Mouse (Mus musculus) heart, adult 2 months (tissue): ENCODE measurements around the gene 6720489N17Rik. TPM values are rescaled to one million over a fixed set of nuclear protein-coding genes. Genes with fewer than 3 reads are reported as not detected.
"Not testable (repeated sequence)": the region's sequence is repeated elsewhere in the genome, so short reads cannot be mapped to it uniquely, and the experiment has no call there.

Source experiments
- DNase-seq, 2 experiments: peaks; one replicate each; pipeline ENCODE4 v3.0.0; 2021
- H3K27ac ChIP-seq: fragments of 200-600 bp; 2 replicates; pipeline ENCODE4 v1.8.1; 2022
- H3K27me3 ChIP-seq: fragments of 200-500 bp; 2 replicates; pipeline ENCODE4 v1.6.1; 2012; ENCODE audit warnings: mild to moderate bottlenecking, low read length, inconsistent platforms, mixed read lengths; ENCODE audit not compliant: control insufficient read depth, insufficient read depth
- H3K36me3 ChIP-seq: fragments of 200-500 bp; 2 replicates; pipeline ENCODE4 v1.6.1; 2012; ENCODE audit warnings: low read length, inconsistent platforms; ENCODE audit not compliant: control insufficient read depth, insufficient read depth
- H3K4me1 ChIP-seq: fragments of 200-500 bp; 2 replicates; pipeline ENCODE4 v1.6.1; 2011; ENCODE audit warnings: low read length; ENCODE audit not compliant: control insufficient read depth, insufficient read depth
- H3K4me3 ChIP-seq: fragments of 200-600 bp; 2 replicates; pipeline ENCODE4 v1.8.1; 2022
- H3K79me2 ChIP-seq: fragments of 200-500 bp; replicated peaks from 2 replicates; pipeline ENCODE4 v1.6.1; 2012; ENCODE audit warnings: mild to moderate bottlenecking, inconsistent platforms, low read length, moderate library complexity, mixed read lengths; ENCODE audit not compliant: control insufficient read depth, insufficient read depth
- H3K9ac ChIP-seq: fragments of 200-500 bp; 2 replicates; pipeline ENCODE4 v1.6.1; 2012; ENCODE audit warnings: low read depth, mild to moderate bottlenecking, control low read depth, inconsistent platforms, low read length, mixed read lengths
- CTCF ChIP-seq: fragments of 200-600 bp; IDR thresholded peaks from 2 replicates; pipeline ENCODE4 v1.8.1; 2022; ENCODE audit warnings: antibody characterized with exemption, mild to moderate bottlenecking, moderate library complexity
- EP300 ChIP-seq: fragments of 200-500 bp; IDR thresholded peaks from 2 replicates; pipeline ENCODE4 v1.6.1; 2011; ENCODE audit warnings: low read depth, low read length, control low read depth; ENCODE audit not compliant: insufficient read depth
- POLR2A ChIP-seq: fragments of 200-500 bp; IDR thresholded peaks from 2 replicates; pipeline ENCODE4 v1.6.1; 2011; ENCODE audit warnings: mild to moderate bottlenecking, low read depth, low read length, control low read depth; ENCODE audit not compliant: insufficient read depth
- WGBS: fragments of 180-500 bp; shearing (Covaris S2); methylation state at CpG from one replicate; pipeline ENCODE4 v1.1.7; 2018; 5-methylcytosine and 5-hydroxymethylcytosine counted together
- intact Hi-C: fragments of 180-260 bp; cut with DNase I; formaldehyde crosslinking; loops from one replicate; pipeline ENCODE4 v1.15.1; 2025
- long read RNA-seq: library from polyadenylated mRNA; stranded (forward); transcript quantifications from one replicate; pipeline ENCODE4 v2.0.0, GENCODE M21; 2021
- polyA plus RNA-seq: library from polyadenylated mRNA; depleted of rRNA; stranded (reverse); fragments of >200 nt; gene quantifications from 2 replicates; pipeline ENCODE4 v1.2.3, GENCODE M21; 2012; rRNA removed
- total RNA-seq, 2 experiments: library from RNA; stranded (reverse); gene quantifications; 2 replicates each; pipeline ENCODE4 v1.2.3; 2021

Gene 6720489N17Rik
- 1 to 10 TPM in 1 of 2 experiments, under 1 TPM in 1; 0.84 to 1.2 TPM for total RNA-seq
- 0.14 and 0.44 TPM in 2 replicates for polyA plus RNA-seq
- long read RNA-seq = 0 reads

DNA sequence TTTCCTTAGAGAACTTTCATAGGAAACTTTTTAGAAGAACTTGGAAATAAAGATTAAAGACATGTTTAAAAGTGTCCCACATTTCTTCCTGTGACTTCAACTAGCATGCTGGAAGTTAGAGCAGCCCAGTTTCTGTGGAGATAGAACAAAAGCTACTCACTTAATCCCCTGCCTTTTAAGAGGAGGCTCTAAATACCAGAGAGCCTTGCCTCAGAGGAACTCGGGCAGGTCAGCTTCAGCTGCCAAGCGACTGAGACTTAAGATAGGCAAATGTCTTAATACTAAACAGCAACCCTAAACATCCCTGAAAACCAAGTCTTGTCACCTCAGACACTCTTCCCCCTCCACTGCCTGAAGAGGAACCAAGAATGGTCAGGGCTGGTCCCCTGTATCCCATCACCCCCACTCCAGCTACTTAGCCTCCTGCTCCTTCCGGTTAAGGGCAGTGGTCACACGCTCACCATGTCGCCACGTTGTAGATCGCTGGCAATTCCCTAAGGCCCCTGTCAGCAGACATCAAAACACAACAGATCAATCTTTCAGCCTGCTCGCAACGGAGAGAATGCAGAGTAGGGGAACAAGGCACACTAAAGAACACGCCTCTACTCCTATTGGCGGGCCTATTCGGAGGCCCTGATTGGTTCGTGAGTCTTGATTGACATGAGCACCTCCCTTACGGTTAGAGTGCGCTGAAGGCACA is at the start of gene 6720489N17Rik:
Gene 6720489N17Rik (minus strand): TSS at position 606 of the 700 bp plus-strand sequence.
- WGBS = 1% methylated on average over 15 of the region's 15 CpGs
- H3K4me1 ChIP-seq, H3K27ac ChIP-seq, H3K27me3 ChIP-seq, H3K79me2 ChIP-seq, H3K36me3 ChIP-seq: not testable (repeated sequence)
- intact Hi-C loops = loop anchor here (5.0 kb wide), 1 partner anchor 134 kb away; no protein-coding TSS in a partner anchor
- H3K9ac ChIP-seq = peak within 1 kb of the TSS; percentile 66
- peak; percentile 78 to 86 for DNase-seq
- H3K4me3 ChIP-seq = peak within 1 kb of the TSS; percentile 43

DNA sequence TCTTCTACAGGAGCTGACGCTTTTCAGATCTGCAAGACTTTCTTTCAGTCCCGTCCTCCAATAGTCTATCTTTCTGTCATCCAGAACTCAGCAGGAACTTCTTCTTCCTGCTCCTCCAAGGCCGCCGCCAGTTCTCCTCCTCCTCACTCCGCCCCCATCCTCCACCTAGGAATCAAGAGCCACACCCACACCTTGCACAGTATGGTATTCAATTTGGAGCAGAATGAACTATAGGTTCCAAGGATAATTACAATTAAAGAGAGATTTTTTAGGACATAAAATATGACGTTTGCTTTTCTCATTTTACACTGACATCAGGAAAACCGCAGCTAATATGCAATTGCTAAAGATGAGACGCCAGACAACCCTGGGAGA is 29.4 kb upstream of the 6720489N17Rik start:
- Histone ChIP-seq H3K4me1 (no peaks in the 10 kb centered on the region), H3K36me3 (no peaks in the 10 kb centered on the region), H3K79me2 (no peaks in the 10 kb centered on the region), H3K27me3 (no peaks in the 10 kb centered on the region), H3K27ac (no peak overlapping the region; the same call in 1 of the 2 replicates), H3K4me3 (peak overlapping the region; percentile 58), H3K9ac (peak overlapping the region; percentile 12; the same call in 1 of the 2 replicates)
- intact Hi-C loops = no loop called here
- no peak for DNase-seq
- TF ChIP-seq EP300 (no peak), CTCF (no peak), POLR2A (no peak)
- WGBS = 17% methylated on average over 8 of the region's 8 CpGs

DNA sequence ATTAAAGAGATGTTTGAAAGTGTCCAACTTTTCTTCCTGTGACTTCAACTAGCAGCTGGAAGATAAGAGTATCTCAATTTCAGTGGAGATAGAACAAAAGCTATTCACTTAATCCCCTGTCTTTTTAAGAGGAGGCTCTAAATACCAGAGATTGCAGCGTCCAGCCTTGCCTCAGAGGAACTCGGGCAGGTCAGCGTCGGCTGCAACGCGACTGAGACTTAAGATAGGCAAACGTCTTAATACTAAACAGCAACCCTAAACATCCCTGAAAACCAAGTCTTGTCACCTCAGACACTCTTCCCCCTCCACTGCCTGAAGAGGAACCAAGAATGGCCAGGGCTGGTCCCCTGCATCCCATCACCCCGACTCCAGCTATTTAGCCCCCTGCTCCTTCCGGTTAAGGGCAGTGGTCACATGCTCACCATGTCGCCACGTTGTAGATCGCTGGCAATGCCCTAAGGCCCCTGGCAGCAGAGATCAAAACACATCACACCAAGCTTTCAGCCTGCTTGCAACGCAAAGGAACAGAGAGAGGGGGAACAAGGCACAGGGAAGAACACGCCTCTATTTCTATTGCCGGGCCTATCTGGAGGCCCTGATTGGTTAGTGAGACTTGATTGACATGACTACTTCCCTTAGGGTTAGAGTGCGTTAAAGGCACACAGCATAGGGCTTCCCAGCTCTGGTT is 28.8 kb upstream of the 6720489N17Rik start:
- Histone ChIP-seq H3K27ac (peak overlapping the region; percentile 34; the same call in 1 of the 2 replicates), H3K4me3 (peak overlapping the region; percentile 58), H3K9ac (peak overlapping the region; percentile 80)
- H3K27me3 ChIP-seq, H3K36me3 ChIP-seq, intact Hi-C loops, H3K4me1 ChIP-seq, H3K79me2 ChIP-seq: not testable (repeated sequence)
- under 1% methylated on average over 16 of the region's 16 CpGs for WGBS
- peak; percentile 33; the same call in 1 of the 2 replicates for TF ChIP-seq POLR2A
- DNase-seq = peak; percentile 70 to 78

DNA sequence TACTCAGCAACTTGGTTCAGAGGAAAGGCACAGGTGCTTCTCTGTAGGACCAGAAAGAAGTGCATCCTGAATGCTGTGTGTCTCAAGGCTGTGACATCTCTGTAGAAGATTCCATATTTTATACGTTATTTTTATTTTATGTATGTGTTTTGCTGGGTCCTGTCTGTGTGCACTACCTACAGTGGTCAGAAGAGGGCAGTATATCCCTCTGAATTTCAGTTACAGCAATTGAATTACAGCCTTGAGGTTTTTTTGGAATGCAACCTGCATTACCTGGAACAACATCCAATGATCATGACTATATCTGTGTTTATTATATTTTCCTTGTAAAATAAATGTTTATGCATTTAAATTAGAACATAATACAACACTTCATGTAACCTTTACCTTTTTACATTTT is 3.1 kb upstream of the 6720489N17Rik start:
- not testable (repeated sequence) for DNase-seq, H3K4me3 ChIP-seq, H3K4me1 ChIP-seq, H3K79me2 ChIP-seq, H3K36me3 ChIP-seq, H3K9ac ChIP-seq, H3K27me3 ChIP-seq, H3K27ac ChIP-seq
- intact Hi-C loops = loop anchor here (2.0 kb wide), 1 partner anchor 230 kb away; no protein-coding TSS in a partner anchor
- WGBS = 38% methylated on average over 1 of the region's 1 CpGs
- TF ChIP-seq CTCF = peak; percentile 71

DNA sequence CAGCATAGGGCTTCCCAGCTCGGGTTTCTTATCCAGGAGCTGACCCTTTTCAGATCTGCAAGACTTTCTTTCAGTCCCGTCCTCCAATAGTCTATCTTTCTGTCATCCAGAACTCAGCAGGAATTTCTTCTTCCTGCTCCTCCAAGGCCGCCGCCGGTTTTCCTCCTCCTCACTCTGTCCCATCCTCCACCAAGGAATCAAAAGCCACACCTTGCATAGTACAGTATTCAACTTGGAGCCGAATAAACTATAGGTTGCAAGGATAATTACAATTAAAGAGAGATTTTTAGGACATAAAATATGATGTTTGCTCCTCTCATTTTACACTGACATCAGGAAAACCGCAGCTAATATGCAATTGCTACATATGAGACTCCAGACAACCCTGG is 289 bp upstream of the 6720489N17Rik start:
- not testable (repeated sequence) for H3K9ac ChIP-seq, H3K79me2 ChIP-seq, DNase-seq, H3K27ac ChIP-seq, H3K36me3 ChIP-seq, H3K4me1 ChIP-seq, H3K27me3 ChIP-seq
- intact Hi-C loops = loop anchor here (5.0 kb wide), 1 partner anchor 133 kb away; no protein-coding TSS in a partner anchor
- H3K4me3 ChIP-seq = peak overlapping the region; percentile 43
- WGBS = 8% methylated on average over 7 of the region's 7 CpGs

DNA sequence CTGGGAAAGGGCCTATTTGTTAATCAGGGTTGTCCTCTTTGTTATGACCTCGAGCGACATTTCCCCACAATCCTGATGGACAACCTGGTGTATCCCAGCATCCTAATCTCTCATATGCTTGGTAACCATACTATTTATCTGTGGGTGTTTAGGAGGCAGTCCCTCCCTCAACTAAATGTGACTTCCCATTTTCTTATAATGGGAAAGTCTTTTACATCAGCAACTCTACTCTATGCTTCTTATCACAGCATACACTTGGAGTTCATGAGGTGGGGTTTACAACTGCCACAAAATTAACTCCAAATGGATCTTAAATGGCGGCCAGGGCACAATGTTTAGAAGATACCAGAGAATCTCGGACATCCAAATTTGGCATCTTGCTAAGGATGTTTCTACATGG is 6.5 kb downstream of the 6720489N17Rik start:
- H3K4me3 ChIP-seq, DNase-seq, H3K36me3 ChIP-seq, H3K4me1 ChIP-seq, H3K79me2 ChIP-seq, H3K27ac ChIP-seq, H3K27me3 ChIP-seq, H3K9ac ChIP-seq, intact Hi-C loops: not testable (repeated sequence)
- 92% methylated on average over 4 of the region's 4 CpGs for WGBS

DNA sequence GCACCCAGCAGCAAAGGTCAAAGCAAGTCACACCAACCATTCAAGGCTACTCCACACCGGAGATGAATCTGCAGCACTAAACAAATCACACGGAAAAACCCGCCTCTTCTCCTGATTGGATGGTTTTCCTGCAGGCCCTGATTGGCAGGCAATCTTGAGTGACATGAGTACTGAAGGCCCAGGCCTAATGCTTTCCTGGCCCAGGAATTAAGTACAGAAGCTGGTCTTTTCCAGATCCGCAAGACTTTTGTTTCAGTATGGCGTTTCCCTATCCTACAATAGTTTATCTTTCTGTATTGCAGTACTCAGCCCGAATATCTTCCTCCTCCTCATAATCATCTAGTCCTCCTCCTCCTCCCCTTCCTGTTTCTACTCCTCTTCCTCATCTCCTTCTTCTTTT is 52.9 kb downstream of the 6720489N17Rik start, which contains the start of gene Zfp934:
Gene Zfp934 (minus strand): TSS at position 101 of the 400 bp plus-strand sequence.
- intact Hi-C loops, H3K79me2 ChIP-seq, H3K27me3 ChIP-seq, H3K4me3 ChIP-seq, H3K27ac ChIP-seq, DNase-seq, H3K4me1 ChIP-seq, H3K9ac ChIP-seq, H3K36me3 ChIP-seq: not testable (repeated sequence)
- 82% methylated on average over 5 of the region's 6 CpGs for WGBS
